Mouse (Mus musculus) embryonic facial prominence, embryonic 11.5 days (tissue): Measurements from ENCODE around the gene Col27a1. TPM values are rescaled to one million over a fixed set of nuclear protein-coding genes. Genes with fewer than 3 reads are reported as not detected.

Experiments used
- ATAC-seq: fragments of 200-750 bp; cut with Nextera tagmentation; replicated peaks from 2 replicates; pipeline ENCODE4 v1.8.0; 2017; ENCODE audit warnings: low read depth; ENCODE audit not compliant: insufficient number of reproducible peaks, low FRiP score, low TSS enrichment
- DNase-seq: peaks from one replicate; pipeline ENCODE4 v3.0.0-alpha.2; 2015; ENCODE audit warnings: low spot score
- H3K27ac ChIP-seq: fragments of 300-500 bp; sonication (generic); replicated peaks from 2 replicates; pipeline ENCODE4 v1.5.1; 2014; ENCODE audit warnings: mild to moderate bottlenecking, low read depth, low read length, control low read depth
- H3K27me3 ChIP-seq: fragments of 300-500 bp; sonication (generic); 2 replicates; pipeline ENCODE4 v1.6.1; 2014; ENCODE audit warnings: mild to moderate bottlenecking, low read length, moderate library complexity, mixed read lengths; ENCODE audit not compliant: control insufficient read depth, insufficient read depth
- H3K36me3 ChIP-seq: fragments of 300-500 bp; sonication (generic); replicated peaks from 2 replicates; pipeline ENCODE4 v1.6.1; 2014; ENCODE audit warnings: low read depth, mild to moderate bottlenecking, low read length, moderate library complexity, mixed read lengths; ENCODE audit not compliant: control insufficient read depth, insufficient read depth
- H3K4me1 ChIP-seq: fragments of 300-500 bp; sonication (generic); 2 replicates; pipeline ENCODE4 v1.6.1; 2014; ENCODE audit warnings: low read length, mixed read lengths; ENCODE audit not compliant: control insufficient read depth, insufficient read depth
- H3K4me2 ChIP-seq: fragments of 300-500 bp; sonication (generic); 2 replicates; pipeline ENCODE4 v1.6.1; 2014; ENCODE audit warnings: low read depth, mild to moderate bottlenecking, control low read depth, low read length, moderate library complexity
- H3K4me3 ChIP-seq: fragments of 300-500 bp; sonication (generic); 2 replicates; pipeline ENCODE4 v1.5.1; 2014; ENCODE audit warnings: low read depth, low read length, control low read depth
- H3K9ac ChIP-seq: fragments of 300-500 bp; sonication (generic); replicated peaks from 2 replicates; pipeline ENCODE4 v1.6.1; 2014; ENCODE audit warnings: mild to moderate bottlenecking, control low read depth, low read length
- H3K9me3 ChIP-seq: fragments of 300-500 bp; sonication (generic); replicated peaks from 2 replicates; pipeline ENCODE4 v1.6.1; 2016; ENCODE audit warnings: mild to moderate bottlenecking, low read length, inconsistent platforms, mixed read lengths; ENCODE audit not compliant: control insufficient read depth
- WGBS: fragments of 180-500 bp; shearing (Covaris S2); extraction: QIAGEN DNeasy Blood & Tissue Kit; methylation state at CpG from one replicate; pipeline ENCODE4 v1.1.7; 2014; 5-methylcytosine and 5-hydroxymethylcytosine counted together
- polyA plus RNA-seq: library from polyadenylated mRNA; unstranded; fragments of >200 nt; fragmentation: Nextera tagmentation; extraction: Ambion mirVana; gene quantifications from 2 replicates; pipeline ENCODE4 v1.2.1, GENCODE M21; 2014

Gene Col27a1
- polyA plus RNA-seq, 1 experiment from 2014 or later: 4.9 TPM

DNA sequence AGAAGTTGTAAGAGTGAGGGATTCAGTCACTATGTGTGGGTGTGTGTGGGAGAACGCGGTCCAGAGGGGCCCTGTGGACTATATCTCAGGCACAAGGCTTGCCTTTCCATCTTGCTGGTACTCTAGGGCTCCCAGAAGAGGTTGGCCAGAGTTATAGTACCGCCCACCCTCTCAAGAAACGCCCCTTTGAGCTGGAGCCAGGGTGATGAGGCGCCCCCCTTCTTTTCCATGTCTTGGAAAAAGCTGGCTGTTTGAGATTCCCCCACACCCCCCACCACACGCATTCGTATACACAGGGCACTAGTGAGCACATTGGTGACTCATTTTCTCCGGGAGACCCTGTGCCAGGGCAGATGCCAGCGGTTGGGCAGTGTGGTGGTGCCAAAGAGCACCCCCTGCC lies 2.8 kb downstream of the Col27a1 start:
- Histone ChIP-seq H3K36me3 (no peaks in the 10 kb centered on the region), H3K4me3 (peak overlapping the region; percentile 85), H3K27me3 (no peaks in the 10 kb centered on the region; the same call in 1 of the 2 replicates), H3K9me3 (no peaks in the 10 kb centered on the region), H3K9ac (peak overlapping the region; percentile 87), H3K27ac (no peak overlapping the region), H3K4me2 (peak overlapping the region; percentile 100), H3K4me1 (peaks cover 3% of the 10 kb centered on the region)
- DNase-seq: peak; percentile 57
- WGBS: 22% methylated on average over 9 of the region's 9 CpGs
- ATAC-seq: peak; percentile 10; the same call in 1 of the 2 replicates

- H3K4me3 ChIP-seq: no peak overlapping the region
- no peaks in the 10 kb centered on the region for H3K36me3 ChIP-seq
- peaks cover 3% of the 10 kb centered on the region for H3K4me1 ChIP-seq
- H3K27ac ChIP-seq: no peak overlapping the region
- no peak for ATAC-seq
- WGBS: 84% methylated on average over 6 of the region's 6 CpGs
- no peaks in the 10 kb centered on the region for H3K9me3 ChIP-seq
- no peak for DNase-seq
- no peak overlapping the region for H3K9ac ChIP-seq
- no peaks in the 10 kb centered on the region; the same call in 1 of the 2 replicates for H3K27me3 ChIP-seq
- no peak overlapping the region for H3K4me2 ChIP-seq
These were observed 3.7 kb downstream of the Col27a1 start for GRCm38 (mm10) chr4:63217513-63217912.

DNA sequence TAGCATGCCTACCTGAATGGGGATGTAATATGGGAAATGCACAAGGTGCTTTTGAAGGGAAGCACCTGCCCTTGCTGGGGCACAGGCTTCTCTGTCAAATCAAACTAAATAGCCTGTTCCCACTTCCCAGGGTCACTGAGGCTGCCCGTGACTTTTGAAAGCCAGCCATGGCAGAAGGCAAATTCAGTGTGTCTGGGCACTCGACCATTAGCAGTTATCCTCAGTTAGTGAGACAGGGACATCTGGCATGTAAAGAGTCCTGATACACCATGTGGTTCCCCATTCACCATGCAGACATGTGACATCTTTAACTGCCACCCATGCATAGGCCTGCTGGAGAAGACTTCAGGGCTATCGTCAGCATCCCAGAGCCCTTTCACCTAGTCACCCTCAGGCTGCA lies 5.3 kb downstream of the Col27a1 start:
- H3K9me3 ChIP-seq: no peaks in the 10 kb centered on the region

DNA sequence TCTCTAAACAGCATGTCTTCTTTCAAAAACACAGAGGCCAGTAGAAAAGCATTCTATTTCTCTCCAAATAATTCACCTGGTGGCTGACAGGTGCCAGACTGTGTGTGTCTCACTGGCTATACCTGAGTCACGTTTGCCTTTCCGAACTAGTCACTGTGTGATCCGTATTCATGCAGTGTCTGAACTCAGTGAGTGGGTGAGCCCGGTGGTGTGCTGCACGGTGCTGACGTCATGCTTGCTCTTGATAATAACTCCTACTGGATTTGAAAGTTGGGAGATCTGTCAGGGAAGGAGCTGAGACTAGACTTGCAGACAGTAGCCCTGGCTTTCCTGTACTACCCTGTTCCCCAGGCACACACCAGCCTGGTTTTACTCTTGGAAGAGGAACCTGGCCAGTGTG lies 5.8 kb downstream of the Col27a1 start:
- Histone ChIP-seq H3K4me3 (no peak overlapping the region), H3K9ac (no peak overlapping the region), H3K27me3 (no peaks in the 10 kb centered on the region; the same call in 1 of the 2 replicates), H3K27ac (no peak overlapping the region), H3K4me1 (peaks cover 3% of the 10 kb centered on the region), H3K4me2 (no peak overlapping the region), H3K9me3 (no peaks in the 10 kb centered on the region), H3K36me3 (no peaks in the 10 kb centered on the region)
- DNase-seq (no peak), ATAC-seq (no peak)
- 94% methylated on average over 6 of the region's 6 CpGs for WGBS

More for the DNA sequence above, 5.3 kb downstream of the Col27a1 start:
- no peak overlapping the region for H3K9ac ChIP-seq
- no peak overlapping the region for H3K4me2 ChIP-seq
- H3K4me1 ChIP-seq: peaks cover 3% of the 10 kb centered on the region
- H3K4me3 ChIP-seq: no peak overlapping the region
- ATAC-seq (no peak), DNase-seq (no peak)
- 85% methylated on average over 3 of the region's 3 CpGs for WGBS
- H3K36me3 ChIP-seq: no peaks in the 10 kb centered on the region
- no peaks in the 10 kb centered on the region; the same call in 1 of the 2 replicates for H3K27me3 ChIP-seq
- no peak overlapping the region for H3K27ac ChIP-seq

- 84% methylated on average over 15 of the region's 15 CpGs for WGBS
- no peaks in the 10 kb centered on the region for H3K27me3 ChIP-seq
- no peak overlapping the region for H3K4me3 ChIP-seq
- H3K9ac ChIP-seq: no peak overlapping the region
- DNase-seq: no peak
- H3K4me1 ChIP-seq: peaks cover 1% of the 10 kb centered on the region
- no peak overlapping the region for H3K4me2 ChIP-seq
- H3K27ac ChIP-seq: no peak overlapping the region
- H3K36me3 ChIP-seq: no peaks in the 10 kb centered on the region
- no peaks in the 10 kb centered on the region for H3K9me3 ChIP-seq
- no peak for ATAC-seq
These were observed 7.5 kb downstream of the Col27a1 start for GRCm38 (mm10) chr4:63221096-63221958.

GRCm38 (mm10) chr4:63222246-63222645 lies 8.4 kb downstream of the Col27a1 start:
- no peak for ATAC-seq
- WGBS: 86% methylated on average over 8 of the region's 8 CpGs

DNA sequence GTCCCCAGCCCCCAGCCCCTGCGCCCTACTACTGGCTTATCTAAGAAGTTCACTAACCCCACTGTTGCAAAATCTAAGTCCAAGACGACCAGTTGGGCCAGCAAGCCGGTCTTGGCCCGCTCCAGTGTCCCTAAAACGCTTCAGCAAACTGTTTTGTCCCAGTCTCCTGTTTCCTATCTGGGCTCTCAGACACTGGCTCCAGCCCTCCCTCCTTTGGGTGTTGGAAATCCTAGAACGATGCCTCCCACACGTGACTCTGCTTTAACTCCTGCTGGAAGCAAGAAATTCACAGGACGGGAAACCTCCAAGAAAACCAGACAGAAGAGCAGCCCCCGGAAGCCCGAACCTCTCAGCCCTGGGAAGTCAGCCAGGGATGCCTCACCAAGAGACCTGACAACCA lies 11.6 kb downstream of the Col27a1 start:
- Histone ChIP-seq H3K9ac (no peak overlapping the region), H3K4me1 (no peaks in the 10 kb centered on the region), H3K27me3 (no peaks in the 10 kb centered on the region), H3K27ac (no peak overlapping the region), H3K4me3 (no peak overlapping the region), H3K36me3 (no peaks in the 10 kb centered on the region), H3K9me3 (no peaks in the 10 kb centered on the region), H3K4me2 (no peak overlapping the region)
- no peak for DNase-seq
- 83% methylated on average over 10 of the region's 10 CpGs for WGBS
- no peak for ATAC-seq

More at GRCm38 (mm10) chr4:63222246-63222645, 8.4 kb downstream of the Col27a1 start:
- no peaks in the 10 kb centered on the region for H3K36me3 ChIP-seq
- DNase-seq: no peak
- no peaks in the 10 kb centered on the region for H3K9me3 ChIP-seq
- H3K27me3 ChIP-seq: no peaks in the 10 kb centered on the region
- no peak overlapping the region for H3K4me3 ChIP-seq
- H3K9ac ChIP-seq: no peak overlapping the region
- H3K4me1 ChIP-seq: no peaks in the 10 kb centered on the region
- no peak overlapping the region for H3K27ac ChIP-seq
- no peak overlapping the region for H3K4me2 ChIP-seq

- ATAC-seq: no peak
- WGBS: 84% methylated on average over 8 of the region's 8 CpGs
- H3K9ac ChIP-seq: no peak overlapping the region
- no peaks in the 10 kb centered on the region for H3K4me1 ChIP-seq
- H3K36me3 ChIP-seq: no peaks in the 10 kb centered on the region
- no peaks in the 10 kb centered on the region for H3K27me3 ChIP-seq
- H3K4me3 ChIP-seq: no peak overlapping the region
- DNase-seq: no peak
- no peaks in the 10 kb centered on the region for H3K9me3 ChIP-seq
- no peak overlapping the region for H3K4me2 ChIP-seq
- H3K27ac ChIP-seq: no peak overlapping the region; the same call in 1 of the 2 replicates
These were observed 12.5 kb downstream of the Col27a1 start for GRCm38 (mm10) chr4:63226164-63226882.
